Mouse (Mus musculus): ENCODE results near the gene Cish. TPM values are rescaled to one million over a fixed set of nuclear protein-coding genes. Genes with fewer than 3 reads are reported as not detected.

The Cish gene
- polyA plus RNA-seq, 1 experiment from 2014 or later = 6.6 TPM

DNA sequence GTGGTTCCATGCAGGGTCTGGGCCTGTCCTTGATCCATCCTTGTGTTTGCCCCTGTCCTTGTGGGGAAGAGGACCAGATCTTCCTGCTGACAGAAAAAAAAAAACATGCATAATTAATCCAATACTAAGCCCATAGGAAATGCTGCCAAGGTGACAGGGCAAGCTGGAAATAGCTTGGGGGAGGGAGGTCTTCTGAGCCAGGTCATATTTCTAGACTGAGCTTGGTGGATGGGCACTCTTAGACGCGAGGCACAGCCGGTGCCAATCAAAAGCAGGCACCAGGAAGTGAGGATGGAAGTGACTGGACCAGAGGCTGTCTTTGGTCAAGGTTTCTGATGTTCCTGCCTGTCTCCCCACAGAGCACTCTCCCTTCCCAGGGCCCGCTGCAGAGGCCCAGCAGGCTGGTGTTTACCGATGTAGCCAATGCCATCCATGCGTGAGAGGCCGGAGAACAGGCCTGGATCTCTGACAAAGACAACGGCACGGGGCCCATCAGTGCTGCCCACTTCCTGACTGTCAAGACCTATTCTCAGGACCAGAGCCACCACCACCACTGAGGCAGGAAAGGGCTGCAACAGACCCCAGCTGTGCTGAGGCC is 51.9 kb downstream of the Cish start:
- Histone ChIP-seq H3K4me3 (no peak overlapping the region), H3K36me3 (no peaks in the 10 kb centered on the region), H3K27ac (no peak overlapping the region), H3K9me3 (no peaks in the 10 kb centered on the region), H3K9ac (no peak overlapping the region), H3K4me2 (replicated peaks) (no peak overlapping the region), H3K4me1 (no peaks in the 10 kb centered on the region), H3K27me3 (replicated peaks) (0 out of 2 replicates have a peak, but pooled peaks cover 2% of the 10 kb centered on the region)
- ATAC-seq (ENCODE audit: low FRiP score, low read depth) = no peak
- 85% methylated on average over 9 of the region's 9 CpGs for WGBS

GRCm38 (mm10) chr9:107349321-107349720 is 53.5 kb downstream of the Cish start:
- Histone ChIP-seq H3K9ac (no peak overlapping the region), H3K4me3 (no peak overlapping the region), H3K36me3 (no peaks in the 10 kb centered on the region), H3K27ac (no peak overlapping the region), H3K4me2 (replicated peaks) (no peak overlapping the region), H3K9me3 (no peaks in the 10 kb centered on the region), H3K4me1 (no peaks in the 10 kb centered on the region), H3K27me3 (replicated peaks) (0 out of 2 replicates have a peak, but pooled peaks cover 1% of the 10 kb centered on the region)
- no peak for ATAC-seq (ENCODE audit: low FRiP score, low read depth)
- 41% methylated on average over 7 of the region's 7 CpGs for WGBS

Other genes starting within 250 kb of the Cish start
- 13.6 and 14.6 TPM in 2 replicates for gene Dock3, start 64.1 kb upstream of the Cish start, polyA plus RNA-seq (2016; fragmentation: Nextera tagmentation; extraction: Ambion mirVana)
- gene Mapkapk3, start 6.1 kb upstream of the Cish start, polyA plus RNA-seq (2016; fragmentation: Nextera tagmentation; extraction: Ambion mirVana) = 3.5 and 3.7 TPM in 2 replicates
- gene Hemk1, start 42.3 kb downstream of the Cish start, polyA plus RNA-seq (2016; fragmentation: Nextera tagmentation; extraction: Ambion mirVana) = 14.2 and 15.5 TPM in 2 replicates
- 4.1 and 4.8 TPM in 2 replicates for gene 6430571L13Rik, start 44.6 kb downstream of the Cish start, polyA plus RNA-seq (2016; fragmentation: Nextera tagmentation; extraction: Ambion mirVana)
- 5.4 and 5.8 TPM in 2 replicates for gene Cacna2d2, start 103.6 kb downstream of the Cish start, polyA plus RNA-seq (2016; fragmentation: Nextera tagmentation; extraction: Ambion mirVana)
- gene Tmem115, start 237.9 kb downstream of the Cish start, polyA plus RNA-seq (2016; fragmentation: Nextera tagmentation; extraction: Ambion mirVana) = 46.7 and 48.4 TPM in 2 replicates
- 24.2 and 25.4 TPM in 2 replicates for gene Cyb561d2, start 246.2 kb downstream of the Cish start, polyA plus RNA-seq (2016; fragmentation: Nextera tagmentation; extraction: Ambion mirVana)
- gene Nprl2, start 246.2 kb downstream of the Cish start, polyA plus RNA-seq (2016; fragmentation: Nextera tagmentation; extraction: Ambion mirVana) = 52.6 and 55.2 TPM in 2 replicates